Mouse (Mus musculus): Measurements from ENCODE around the gene Cmtm4.

DNA sequence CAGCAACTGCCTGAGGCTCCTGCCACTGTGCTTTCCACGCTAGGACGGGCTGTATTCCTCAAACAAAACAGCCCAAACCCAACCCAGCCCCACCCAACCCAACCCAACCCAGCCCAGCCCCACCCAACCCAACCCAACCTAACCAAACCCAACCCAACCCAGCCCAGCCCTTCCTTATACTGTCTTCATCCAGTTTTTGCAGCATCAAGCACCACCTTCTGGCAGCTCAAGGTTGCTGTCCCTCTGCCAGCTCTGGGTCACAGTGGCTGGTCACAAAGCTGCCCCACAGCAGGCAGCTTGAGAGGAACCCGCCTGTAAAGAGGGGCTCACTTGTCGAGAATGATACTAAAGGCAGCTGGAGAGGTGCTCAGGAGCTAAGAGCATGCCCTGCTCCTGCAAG lies 38.7 kb upstream of the Cmtm4 start:
- no peak for TF ChIP-seq CTCF (IDR thresholded peaks at IDR 0.05; ENCODE audit: low read depth, low read length)
- TF ChIP-seq GATA1 (IDR thresholded peaks at IDR 0.05; ENCODE audit: borderline replicate concordance, low read length) = no peak

Measured in G1E (cell line).